Mouse (Mus musculus) kidney, postnatal 0 days (tissue): ENCODE results near the gene Prss30. TPM values are rescaled to one million over a fixed set of nuclear protein-coding genes. Genes with fewer than 3 reads are reported as not detected.
A peak's percentile ranks its signal among the peaks of the same experiment; 100 is the strongest.
"Not testable (repeated sequence)": the region's sequence is repeated elsewhere in the genome, so short reads cannot be mapped to it uniquely, and the experiment has no call there.

Experiments
- ATAC-seq: fragments of 200-750 bp; cut with Nextera tagmentation; replicated peaks from 2 replicates; pipeline ENCODE4 v1.8.0; 2017; ENCODE audit warnings: low read depth, moderate number of reproducible peaks, moderate TSS enrichment, moderate library complexity; ENCODE audit not compliant: low FRiP score
- DNase-seq: peaks from one replicate; pipeline ENCODE4 v3.0.0-alpha.2; 2016; ENCODE audit warnings: low spot score
- H3K27ac ChIP-seq: fragments of 300-500 bp; sonication (generic); 2 replicates; pipeline ENCODE4 v1.5.1; 2014; ENCODE audit warnings: mild to moderate bottlenecking
- H3K27me3 ChIP-seq: fragments of 300-500 bp; sonication (generic); 2 replicates; pipeline ENCODE4 v1.6.1; 2014; ENCODE audit warnings: low read length, mixed read lengths; ENCODE audit not compliant: insufficient read depth
- H3K36me3 ChIP-seq: fragments of 300-500 bp; sonication (generic); 2 replicates; pipeline ENCODE4 v1.6.1; 2014; ENCODE audit warnings: low read length, mixed read lengths; ENCODE audit not compliant: insufficient read depth
- H3K4me1 ChIP-seq: fragments of 300-500 bp; sonication (generic); replicated peaks from 2 replicates; pipeline ENCODE4 v1.6.1; 2014; ENCODE audit warnings: antibody characterized with exemption, low read length, mixed read lengths; ENCODE audit not compliant: insufficient read depth
- H3K4me2 ChIP-seq: fragments of 300-500 bp; sonication (generic); 2 replicates; pipeline ENCODE4 v1.6.1; 2014; ENCODE audit warnings: mild to moderate bottlenecking, low read length, moderate library complexity, mixed read lengths
- H3K4me3 ChIP-seq: fragments of 300-500 bp; sonication (generic); replicated peaks from 2 replicates; pipeline ENCODE4 v1.5.1; 2014; ENCODE audit warnings: low read depth, low read length
- H3K9ac ChIP-seq: fragments of 300-500 bp; sonication (generic); 2 replicates; pipeline ENCODE4 v1.6.1; 2014; ENCODE audit warnings: low read depth, low read length
- H3K9me3 ChIP-seq: fragments of 300-500 bp; sonication (generic); replicated peaks from 2 replicates; pipeline ENCODE4 v1.6.1; 2016; ENCODE audit warnings: low read length, inconsistent platforms, mixed read lengths
- CTCF ChIP-seq: IDR thresholded peaks from 2 replicates; pipeline ENCODE4 v1.5.1; 2016; ENCODE audit warnings: antibody characterized with exemption, low read depth, mild to moderate bottlenecking, moderate library complexity
- whole genome bisulfite sequencing: fragments of 180-500 bp; shearing (Covaris S2); extraction: QIAGEN DNeasy Blood & Tissue Kit; methylation state at CpG from one replicate; pipeline ENCODE4 v1.1.7; 2014; 5-methylcytosine and 5-hydroxymethylcytosine counted together
- polyA plus RNA-seq: library from polyadenylated mRNA; unstranded; fragments of >200 nt; fragmentation: Nextera tagmentation; extraction: Ambion mirVana; gene quantifications from 2 replicates; pipeline ENCODE4 v1.2.1, GENCODE M21; 2015

Prss30 gene
- polyA plus RNA-seq, 1 experiment from 2014 or later: 0.25 TPM

DNA sequence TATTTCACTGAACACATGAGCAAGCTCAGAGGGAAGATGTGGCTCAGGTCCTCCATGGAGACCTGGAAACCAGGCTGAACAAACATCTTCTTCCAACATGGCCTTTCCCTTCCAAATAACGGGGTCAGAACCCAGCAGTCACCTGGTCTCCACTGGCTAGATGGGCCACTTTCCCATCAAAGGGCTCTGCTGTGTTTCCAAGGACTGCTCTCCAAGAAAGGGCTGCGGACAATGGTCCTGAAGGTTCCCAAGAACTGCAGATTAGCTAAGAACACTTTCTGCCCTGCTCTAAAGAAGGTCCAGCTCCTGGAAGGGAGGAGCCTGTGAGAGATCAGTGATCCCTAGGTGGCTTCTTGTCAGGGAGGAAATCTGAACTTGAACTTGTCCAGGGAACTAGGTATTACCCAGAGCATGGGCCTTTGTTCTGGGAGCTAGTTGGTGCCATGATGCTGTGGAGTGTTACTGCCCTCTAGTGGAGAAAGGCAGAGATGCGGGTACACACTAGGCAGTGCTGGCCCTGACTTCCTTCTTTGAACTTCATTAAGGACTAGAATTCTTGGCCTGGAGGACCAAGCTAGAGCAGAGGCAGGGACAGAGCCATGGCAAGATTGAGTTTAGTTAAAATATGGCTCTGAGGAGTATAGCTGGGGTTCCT lies 20.2 kb downstream of the Prss30 start:
- no peak overlapping the region for H3K4me2 ChIP-seq
- TF ChIP-seq CTCF: peak; percentile 99
- no peak overlapping the region for H3K4me3 ChIP-seq
- no peak overlapping the region for H3K27ac ChIP-seq
- ATAC-seq: peak; percentile 87
- H3K4me1 ChIP-seq: no peaks in the 10 kb centered on the region
- no peak overlapping the region for H3K9ac ChIP-seq
- H3K27me3 ChIP-seq: no peaks in the 10 kb centered on the region
- no peaks in the 10 kb centered on the region for H3K9me3 ChIP-seq
- DNase-seq: peak; percentile 94
- no peaks in the 10 kb centered on the region for H3K36me3 ChIP-seq
- WGBS: 47% methylated on average over 3 of the region's 3 CpGs

DNA sequence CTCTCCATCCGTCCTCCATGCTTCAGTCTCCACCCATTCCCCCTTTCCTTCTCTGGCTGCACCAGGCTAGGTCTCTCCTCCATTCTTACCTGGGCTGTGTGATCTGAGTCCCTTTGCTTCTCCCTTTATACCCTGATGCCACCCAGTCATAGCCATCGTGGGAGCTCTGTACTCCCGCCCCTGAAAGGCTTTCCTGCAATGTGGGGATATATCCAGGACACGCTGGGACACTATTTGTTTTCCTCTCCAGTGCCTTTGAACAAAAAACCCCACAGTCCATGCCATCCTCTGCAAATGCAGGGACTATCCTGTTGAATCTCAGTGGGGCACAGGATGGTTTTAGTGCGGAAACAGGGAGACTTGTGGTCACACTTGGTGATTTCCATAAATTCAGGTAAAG lies 25.2 kb downstream of the Prss30 start, which contains the start of gene Sbpl:
TSS of gene Sbpl (minus strand) at position 101 of the 400 bp plus-strand sequence.
- Histone ChIP-seq H3K4me1 (no peaks in the 10 kb centered on the region), H3K9me3 (no peaks in the 10 kb centered on the region), H3K4me2 (no peak within 1 kb of the TSS), H3K27me3 (no peaks in the 10 kb centered on the region), H3K36me3 (no peaks in the 10 kb centered on the region), H3K4me3 (no peak within 1 kb of the TSS), H3K27ac (no peak within 1 kb of the TSS), H3K9ac (no peak within 1 kb of the TSS)
- DNase-seq (no peak), ATAC-seq (no peak)
- no peak for TF ChIP-seq CTCF
- WGBS: 82% methylated on average over 5 of the region's 5 CpGs

DNA sequence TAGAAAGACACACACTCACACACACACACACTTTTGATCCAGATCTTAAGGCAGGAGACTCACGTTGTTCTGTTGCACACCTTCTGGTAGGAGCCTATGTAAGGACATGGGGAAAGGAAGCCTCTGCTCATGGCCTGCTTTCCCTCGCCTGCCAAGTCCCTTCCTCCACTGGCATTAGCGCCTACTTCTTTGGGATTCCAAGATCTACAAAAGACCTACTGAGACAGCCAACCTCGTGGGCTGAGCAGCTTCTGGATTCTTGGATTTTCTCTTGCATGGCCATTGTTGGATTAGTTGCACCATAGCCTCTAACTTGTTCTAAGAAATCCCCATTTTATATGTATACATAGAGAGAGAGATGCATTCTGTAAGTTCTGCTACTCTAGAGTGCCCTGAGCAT lies 29.5 kb downstream of the Prss30 start:
- not testable (repeated sequence) for H3K27me3 ChIP-seq, H3K4me3 ChIP-seq, H3K4me2 ChIP-seq, H3K27ac ChIP-seq, ATAC-seq, DNase-seq, H3K4me1 ChIP-seq, H3K9ac ChIP-seq, H3K9me3 ChIP-seq, H3K36me3 ChIP-seq
- WGBS: 70% methylated on average over 4 of the region's 4 CpGs

DNA sequence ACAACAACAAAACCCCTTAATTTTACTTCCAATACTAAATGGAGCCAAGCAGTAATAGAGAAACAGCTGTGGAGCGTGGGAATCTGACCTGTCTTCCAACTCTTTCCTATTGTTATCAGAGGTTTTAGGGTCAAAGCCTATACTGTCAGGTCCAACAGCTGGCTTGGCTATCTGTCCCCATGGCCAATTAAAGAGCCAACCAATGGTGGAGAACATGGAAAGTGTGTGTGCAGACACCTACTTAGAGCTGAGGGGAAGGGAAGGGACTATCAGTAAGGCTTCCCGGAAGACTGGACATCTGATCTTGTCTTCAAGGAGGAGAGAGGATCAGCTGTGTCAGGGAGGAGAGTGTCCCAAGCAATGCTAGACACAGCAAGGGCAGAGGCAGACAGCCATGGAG lies 31.3 kb downstream of the Prss30 start:
- Histone ChIP-seq H3K4me3 (no peak overlapping the region), H3K4me2 (no peak overlapping the region), H3K4me1 (no peaks in the 10 kb centered on the region), H3K9ac (no peak overlapping the region), H3K27me3 (no peaks in the 10 kb centered on the region), H3K36me3 (no peaks in the 10 kb centered on the region), H3K27ac (no peak overlapping the region), H3K9me3 (no peaks in the 10 kb centered on the region)
- WGBS: 78% methylated on average over 2 of the region's 2 CpGs
- DNase-seq (no peak), ATAC-seq (no peak)
- no peak for TF ChIP-seq CTCF

DNA sequence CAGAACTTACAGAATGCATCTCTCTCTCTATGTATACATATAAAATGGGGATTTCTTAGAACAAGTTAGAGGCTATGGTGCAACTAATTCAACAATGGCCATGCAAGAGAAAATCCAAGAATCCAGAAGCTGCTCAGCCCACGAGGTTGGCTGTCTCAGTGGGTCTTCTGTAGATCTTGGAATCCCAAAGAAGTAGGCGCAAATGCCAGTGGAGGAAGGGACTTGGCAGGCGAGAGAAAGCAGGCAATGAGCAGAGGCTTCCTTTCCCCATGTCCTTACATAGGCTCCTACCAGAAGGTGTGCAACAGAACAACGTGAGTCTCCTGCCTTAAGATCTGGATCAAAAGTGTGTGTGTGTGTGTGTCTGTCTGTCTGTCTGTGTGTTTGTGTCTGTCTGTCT lies 32.9 kb downstream of the Prss30 start:
- not testable (repeated sequence) for DNase-seq, H3K27ac ChIP-seq, H3K9me3 ChIP-seq, H3K4me3 ChIP-seq, H3K4me2 ChIP-seq, H3K9ac ChIP-seq, H3K4me1 ChIP-seq, H3K27me3 ChIP-seq, H3K36me3 ChIP-seq, ATAC-seq
- WGBS: 93% methylated on average over 4 of the region's 4 CpGs

DNA sequence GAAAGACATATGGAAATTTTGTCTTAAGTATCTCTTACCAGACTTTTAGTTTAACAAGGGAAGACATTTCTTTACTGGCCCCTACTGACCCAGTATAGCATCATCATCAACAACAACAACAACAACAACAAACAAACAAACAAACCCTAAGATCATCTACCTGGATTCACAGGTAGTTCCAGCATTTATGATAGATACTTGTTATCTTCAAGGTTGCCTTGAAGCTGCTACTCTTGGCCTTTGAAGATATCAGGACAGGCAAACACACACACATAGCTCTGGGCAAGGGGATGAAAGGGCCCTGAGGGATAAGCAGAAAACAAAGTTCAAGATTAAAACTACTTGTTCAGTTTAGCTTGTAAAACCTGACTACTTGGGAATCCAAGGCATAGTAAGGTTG lies 39.0 kb downstream of the Prss30 start, which contains the start of gene Sbp:
TSS of gene Sbp (plus strand) at position 301 of the 400 bp plus-strand sequence.
- no peaks in the 10 kb centered on the region for H3K9me3 ChIP-seq
- TF ChIP-seq CTCF: no peak

DNA sequence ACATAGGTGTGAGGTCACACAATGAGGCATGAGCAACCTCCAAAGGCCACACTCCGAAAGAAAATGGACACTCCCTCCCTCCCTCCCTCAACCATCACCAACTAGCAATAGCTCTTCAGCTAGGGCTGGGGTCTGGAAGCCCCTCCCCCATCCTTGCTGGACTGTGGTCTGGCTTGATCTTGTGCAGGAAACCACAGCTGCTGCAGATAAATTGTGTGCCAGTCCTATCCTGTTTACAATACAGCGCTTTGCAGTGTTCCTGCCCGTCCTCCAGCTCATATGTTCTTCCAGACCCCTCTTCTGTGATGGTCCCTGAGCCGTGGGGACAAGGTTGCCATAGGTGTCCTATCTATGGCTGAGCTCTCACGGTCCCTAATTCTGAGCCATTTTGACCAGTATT lies 49.2 kb downstream of the Prss30 start:
- Histone ChIP-seq H3K4me2 (no peak overlapping the region), H3K4me3 (no peak overlapping the region), H3K9me3 (no peaks in the 10 kb centered on the region), H3K27me3 (no peaks in the 10 kb centered on the region), H3K9ac (no peak overlapping the region), H3K27ac (no peak overlapping the region), H3K4me1 (no peaks in the 10 kb centered on the region), H3K36me3 (no peaks in the 10 kb centered on the region)
- TF ChIP-seq CTCF: no peak
- DNase-seq (no peak), ATAC-seq (no peak)
- 84% methylated on average over 5 of the region's 5 CpGs for WGBS

More for the DNA sequence above, 39.0 kb downstream of the Prss30 start, which contains the start of gene Sbp:
- ATAC-seq (no peak), DNase-seq (no peak)
- Histone ChIP-seq H3K4me1 (no peaks in the 10 kb centered on the region), H3K4me3 (no peak within 1 kb of the TSS), H3K9ac (no peak within 1 kb of the TSS), H3K27ac (no peak within 1 kb of the TSS), H3K27me3 (no peaks in the 10 kb centered on the region), H3K36me3 (no peaks in the 10 kb centered on the region), H3K4me2 (no peak within 1 kb of the TSS)
